Mouse (Mus musculus): ENCODE results near the gene Ermn. TPM values are rescaled to one million over a fixed set of nuclear protein-coding genes. Genes with fewer than 3 reads are reported as not detected.

The Ermn gene
- polyA plus RNA-seq, 1 experiment: not detected

DNA sequence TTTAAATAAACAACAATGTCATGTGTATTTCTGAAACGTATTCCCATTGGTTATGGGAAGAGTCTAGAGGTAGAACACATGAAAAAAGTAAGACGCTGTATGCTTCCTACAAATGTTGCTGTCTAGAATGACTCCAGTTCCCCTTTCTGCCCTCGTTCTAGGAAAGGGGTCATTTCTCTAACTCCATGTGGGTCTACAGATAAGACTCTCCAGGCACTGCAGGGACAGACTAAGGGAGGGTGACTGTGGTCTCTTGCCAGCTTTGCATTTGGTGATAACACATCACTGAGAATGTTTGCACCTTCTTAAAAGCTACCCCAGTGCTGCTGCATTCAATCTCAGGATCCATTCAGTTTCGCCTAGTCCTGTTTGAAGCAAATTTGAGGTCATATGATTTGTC lies 17.0 kb downstream of the Ermn start:
- H3K27me3 ChIP-seq (ENCODE audit: control insufficient read depth, insufficient read depth, low read length): no peaks in the 10 kb centered on the region
- TF ChIP-seq POLR2A (IDR thresholded peaks at IDR 0.05; ENCODE audit: control insufficient read depth, low read depth, low read length): no peak
- no peak for TF ChIP-seq CTCF (IDR thresholded peaks at IDR 0.05; ENCODE audit: control insufficient read depth, insufficient read depth, insufficient replicate concordance, low read depth, low read length)
- H3K27ac ChIP-seq (ENCODE audit: control insufficient read depth, insufficient read depth, low read depth, low read length): no peak overlapping the region
- no peak overlapping the region for H3K4me3 ChIP-seq (ENCODE audit: control insufficient read depth, low read depth, low read length)
- no peaks in the 10 kb centered on the region for H3K36me3 ChIP-seq (ENCODE audit: control insufficient read depth, insufficient read depth, low read length)
- no peaks in the 10 kb centered on the region for H3K4me1 ChIP-seq (ENCODE audit: control insufficient read depth, insufficient read depth, low read length)

DNA sequence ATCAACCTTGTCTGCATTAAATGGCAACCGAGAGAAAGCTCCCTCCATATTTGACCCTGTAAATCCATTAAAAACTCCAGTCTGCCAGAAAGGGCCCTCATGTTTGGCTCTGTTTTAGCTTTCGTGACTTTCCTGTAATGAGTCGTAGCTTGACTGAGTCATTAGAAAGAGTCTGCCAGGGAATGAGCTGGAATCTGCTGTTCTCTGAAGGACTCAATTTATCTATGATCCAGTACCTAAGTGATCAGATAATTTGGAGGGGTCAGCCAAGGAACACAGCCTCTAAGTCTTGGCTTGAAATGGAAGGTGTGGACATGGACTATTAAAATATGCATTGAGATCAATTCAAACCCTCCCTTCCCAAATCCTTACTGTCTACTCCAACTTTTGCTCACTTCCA lies 21.2 kb downstream of the Ermn start:
- H3K27me3 ChIP-seq (ENCODE audit: control insufficient read depth, insufficient read depth, low read length): no peaks in the 10 kb centered on the region
- no peaks in the 10 kb centered on the region for H3K36me3 ChIP-seq (ENCODE audit: control insufficient read depth, insufficient read depth, low read length)
- no peak overlapping the region for H3K27ac ChIP-seq (ENCODE audit: control insufficient read depth, insufficient read depth, low read depth, low read length)
- H3K4me1 ChIP-seq (ENCODE audit: control insufficient read depth, insufficient read depth, low read length): no peaks in the 10 kb centered on the region
- TF ChIP-seq POLR2A (IDR thresholded peaks at IDR 0.05; ENCODE audit: control insufficient read depth, low read depth, low read length): no peak
- no peak for TF ChIP-seq CTCF (IDR thresholded peaks at IDR 0.05; ENCODE audit: control insufficient read depth, insufficient read depth, insufficient replicate concordance, low read depth, low read length)
- H3K4me3 ChIP-seq (ENCODE audit: control insufficient read depth, low read depth, low read length): no peak overlapping the region

DNA sequence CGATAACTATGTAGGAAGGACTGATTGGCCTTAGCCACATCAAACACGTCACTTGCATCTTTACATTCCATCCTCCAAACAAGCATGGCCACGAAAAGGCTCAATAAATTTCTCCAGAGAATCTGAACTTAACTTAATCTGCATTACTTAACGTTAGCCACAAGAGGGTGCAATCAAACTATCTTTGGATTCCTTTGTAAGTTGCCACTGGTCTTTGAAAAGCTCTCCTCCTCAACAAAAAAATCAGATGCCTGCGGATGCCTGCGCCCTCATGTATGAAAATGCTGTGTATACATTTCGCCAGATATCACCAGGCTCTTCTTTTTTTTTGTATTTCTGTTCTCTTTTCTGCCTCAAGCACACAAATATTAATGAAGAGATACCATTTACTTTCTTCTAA lies 23.3 kb downstream of the Ermn start:
- no peaks in the 10 kb centered on the region for H3K27me3 ChIP-seq (ENCODE audit: control insufficient read depth, insufficient read depth, low read length)
- no peaks in the 10 kb centered on the region for H3K4me1 ChIP-seq (ENCODE audit: control insufficient read depth, insufficient read depth, low read length)
- TF ChIP-seq POLR2A (IDR thresholded peaks at IDR 0.05; ENCODE audit: control insufficient read depth, low read depth, low read length): no peak
- TF ChIP-seq CTCF (IDR thresholded peaks at IDR 0.05; ENCODE audit: control insufficient read depth, insufficient read depth, insufficient replicate concordance, low read depth, low read length): no peak
- no peak overlapping the region for H3K27ac ChIP-seq (ENCODE audit: control insufficient read depth, insufficient read depth, low read depth, low read length)
- H3K4me3 ChIP-seq (ENCODE audit: control insufficient read depth, low read depth, low read length): no peak overlapping the region
- no peaks in the 10 kb centered on the region for H3K36me3 ChIP-seq (ENCODE audit: control insufficient read depth, insufficient read depth, low read length)

DNA sequence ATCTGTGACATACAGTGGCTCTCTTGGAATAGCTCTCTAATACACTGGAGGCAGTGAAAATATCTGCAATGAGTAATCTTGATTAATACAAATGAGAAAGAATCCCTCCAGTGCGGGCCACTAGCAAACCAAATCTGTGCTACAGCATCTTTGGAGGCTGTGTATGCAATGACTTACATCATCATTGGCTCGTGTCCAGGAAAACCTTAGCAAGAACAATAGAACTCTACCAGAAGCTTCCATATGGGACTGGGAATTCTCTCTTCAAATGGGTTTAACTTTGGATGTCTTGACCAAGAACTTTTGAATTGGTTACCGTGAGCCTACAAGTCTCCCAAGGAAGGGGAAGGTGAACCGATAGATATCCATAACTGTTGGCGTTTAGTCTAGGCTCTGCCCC lies 25.9 kb downstream of the Ermn start:
- Histone ChIP-seq H3K4me1 (ENCODE audit: control insufficient read depth, insufficient read depth, low read length) (no peaks in the 10 kb centered on the region), H3K27me3 (ENCODE audit: control insufficient read depth, insufficient read depth, low read length) (no peaks in the 10 kb centered on the region), H3K36me3 (ENCODE audit: control insufficient read depth, insufficient read depth, low read length) (no peaks in the 10 kb centered on the region), H3K27ac (ENCODE audit: control insufficient read depth, insufficient read depth, low read depth, low read length) (no peak overlapping the region), H3K4me3 (ENCODE audit: control insufficient read depth, low read depth, low read length) (no peak overlapping the region)
- no peak for TF ChIP-seq CTCF (IDR thresholded peaks at IDR 0.05; ENCODE audit: control insufficient read depth, insufficient read depth, insufficient replicate concordance, low read depth, low read length)
- no peak for TF ChIP-seq POLR2A (IDR thresholded peaks at IDR 0.05; ENCODE audit: control insufficient read depth, low read depth, low read length)

DNA sequence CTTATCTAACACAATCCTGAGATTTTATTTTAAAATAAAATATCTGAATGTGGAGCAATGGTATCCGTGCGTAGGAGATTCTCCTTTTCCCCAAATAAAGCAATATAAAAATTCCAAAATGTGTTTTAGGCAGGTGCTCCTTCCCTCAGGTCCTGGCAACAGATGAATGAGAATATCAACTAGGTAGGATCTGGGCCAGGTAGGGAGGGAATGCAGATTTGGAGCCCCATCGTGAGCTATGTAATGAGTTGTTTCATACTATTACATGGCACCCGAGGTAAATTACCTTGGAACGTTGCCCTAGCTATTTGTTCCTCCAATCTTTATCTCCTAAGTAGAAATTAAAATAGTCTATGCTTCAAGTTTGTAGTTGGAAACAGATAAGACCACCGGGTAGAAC lies 29.1 kb downstream of the Ermn start:
- no peak overlapping the region for H3K27ac ChIP-seq (ENCODE audit: control insufficient read depth, insufficient read depth, low read depth, low read length)
- no peak overlapping the region for H3K4me3 ChIP-seq (ENCODE audit: control insufficient read depth, low read depth, low read length)
- no peaks in the 10 kb centered on the region for H3K4me1 ChIP-seq (ENCODE audit: control insufficient read depth, insufficient read depth, low read length)
- TF ChIP-seq CTCF (IDR thresholded peaks at IDR 0.05; ENCODE audit: control insufficient read depth, insufficient read depth, insufficient replicate concordance, low read depth, low read length): no peak
- no peak for TF ChIP-seq POLR2A (IDR thresholded peaks at IDR 0.05; ENCODE audit: control insufficient read depth, low read depth, low read length)
- no peaks in the 10 kb centered on the region for H3K27me3 ChIP-seq (ENCODE audit: control insufficient read depth, insufficient read depth, low read length)
- H3K36me3 ChIP-seq (ENCODE audit: control insufficient read depth, insufficient read depth, low read length): no peaks in the 10 kb centered on the region

DNA sequence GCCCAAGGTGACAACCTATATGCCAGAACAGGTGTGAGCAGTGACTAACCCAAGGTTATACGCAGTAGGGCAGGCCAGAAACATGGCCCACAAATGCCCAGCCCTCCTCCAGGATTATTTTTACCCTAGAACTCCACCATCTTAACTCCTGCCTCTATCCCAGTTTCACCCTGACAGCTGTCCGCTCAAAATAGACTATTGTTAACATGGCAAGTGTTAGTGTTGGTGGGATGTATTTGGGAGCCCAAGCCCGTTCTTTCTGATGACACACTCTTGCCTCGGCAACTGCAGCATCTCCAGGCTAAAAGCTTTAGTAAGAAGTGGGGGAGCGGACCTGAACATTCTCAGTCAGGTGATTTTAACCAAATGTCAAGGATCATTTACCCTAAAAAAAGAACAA lies 45.6 kb downstream of the Ermn start:
- H3K27ac ChIP-seq (ENCODE audit: control insufficient read depth, insufficient read depth, low read depth, low read length): no peak overlapping the region

DNA sequence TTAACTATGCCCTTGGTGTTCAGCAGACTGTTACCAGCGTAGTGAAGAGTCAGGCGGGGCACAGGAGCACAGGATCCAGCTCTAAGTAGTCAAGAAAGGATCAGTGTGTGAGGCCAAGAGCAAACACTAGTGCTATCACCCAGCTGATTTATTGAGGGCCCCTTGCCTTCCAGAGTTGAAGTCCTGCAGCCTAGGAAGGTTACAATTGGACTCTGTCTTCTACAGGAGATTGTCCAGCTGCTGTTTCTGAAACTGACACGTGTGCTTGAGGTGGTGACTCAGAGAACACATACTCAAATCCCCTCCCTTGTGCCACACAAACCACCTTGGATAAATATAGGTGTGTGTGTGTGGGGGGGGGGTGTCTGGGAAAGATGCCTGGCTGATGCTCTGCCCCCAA lies 51.2 kb downstream of the Ermn start:
- Histone ChIP-seq H3K4me1 (ENCODE audit: control insufficient read depth, insufficient read depth, low read length) (no peaks in the 10 kb centered on the region), H3K27ac (ENCODE audit: control insufficient read depth, insufficient read depth, low read depth, low read length) (no peak overlapping the region), H3K4me3 (ENCODE audit: control insufficient read depth, low read depth, low read length) (no peak overlapping the region), H3K36me3 (ENCODE audit: control insufficient read depth, insufficient read depth, low read length) (no peaks in the 10 kb centered on the region), H3K27me3 (ENCODE audit: control insufficient read depth, insufficient read depth, low read length) (no peaks in the 10 kb centered on the region)
- TF ChIP-seq POLR2A (IDR thresholded peaks at IDR 0.05; ENCODE audit: control insufficient read depth, low read depth, low read length) (no peak), CTCF (IDR thresholded peaks at IDR 0.05; ENCODE audit: control insufficient read depth, insufficient read depth, insufficient replicate concordance, low read depth, low read length) (no peak)

More for the DNA sequence above, 45.6 kb downstream of the Ermn start:
- no peak for TF ChIP-seq POLR2A (IDR thresholded peaks at IDR 0.05; ENCODE audit: control insufficient read depth, low read depth, low read length)
- TF ChIP-seq CTCF (IDR thresholded peaks at IDR 0.05; ENCODE audit: control insufficient read depth, insufficient read depth, insufficient replicate concordance, low read depth, low read length): no peak
- Histone ChIP-seq H3K4me1 (ENCODE audit: control insufficient read depth, insufficient read depth, low read length) (no peaks in the 10 kb centered on the region), H3K36me3 (ENCODE audit: control insufficient read depth, insufficient read depth, low read length) (no peaks in the 10 kb centered on the region), H3K4me3 (ENCODE audit: control insufficient read depth, low read depth, low read length) (no peak overlapping the region), H3K27me3 (ENCODE audit: control insufficient read depth, insufficient read depth, low read length) (no peaks in the 10 kb centered on the region)

Measured in testis, adult 2 months (tissue).